Mouse (Mus musculus): ENCODE data around the gene Cyp2w1.
"Not testable (repeated sequence)": the region's sequence is repeated elsewhere in the genome, so short reads cannot be mapped to it uniquely, and the experiment has no call there.

Cyp2w1 gene

GRCm38 (mm10) chr5:139384531-139384930 is 32.1 kb downstream of the Cyp2w1 start:
- DNase-seq (ENCODE audit: low read depth, low spot score) = no peak

- no peak for DNase-seq (ENCODE audit: low read depth, low spot score)
Measured at GRCm38 (mm10) chr5:139386047-139386446, 33.6 kb downstream of the Cyp2w1 start.

GRCm38 (mm10) chr5:139387329-139388194 is 35.1 kb downstream of the Cyp2w1 start:
- no peak for DNase-seq (ENCODE audit: low read depth, low spot score)

GRCm38 (mm10) chr5:139388195-139388570 is 35.8 kb downstream of the Cyp2w1 start:
- no peak for DNase-seq (ENCODE audit: low read depth, low spot score)

GRCm38 (mm10) chr5:139388694-139389675 is 36.6 kb downstream of the Cyp2w1 start:
- no peak for DNase-seq (ENCODE audit: low read depth, low spot score)

GRCm38 (mm10) chr5:139389676-139390061 is 37.3 kb downstream of the Cyp2w1 start:
- no peak for DNase-seq (ENCODE audit: low read depth, low spot score)

GRCm38 (mm10) chr5:139390324-139391119 is 38.1 kb downstream of the Cyp2w1 start:
- not testable (repeated sequence) for DNase-seq (ENCODE audit: low read depth, low spot score)

- no peak for DNase-seq (ENCODE audit: low read depth, low spot score)
Measured at GRCm38 (mm10) chr5:139391309-139391990, 39.0 kb downstream of the Cyp2w1 start.

GRCm38 (mm10) chr5:139392219-139393196 is 40.1 kb downstream of the Cyp2w1 start:
- DNase-seq (ENCODE audit: low read depth, low spot score) = no peak

GRCm38 (mm10) chr5:139393197-139393588 is 40.8 kb downstream of the Cyp2w1 start:
- DNase-seq (ENCODE audit: low read depth, low spot score) = no peak

GRCm38 (mm10) chr5:139394399-139394798 is 42.0 kb downstream of the Cyp2w1 start:
- no peak for DNase-seq (ENCODE audit: low read depth, low spot score)

- DNase-seq (ENCODE audit: low read depth, low spot score) = no peak
Measured at GRCm38 (mm10) chr5:139395528-139395927, 43.1 kb downstream of the Cyp2w1 start.

- DNase-seq (ENCODE audit: low read depth, low spot score) = no peak
Measured at GRCm38 (mm10) chr5:139397359-139397916, 45.0 kb downstream of the Cyp2w1 start.

- DNase-seq (ENCODE audit: low read depth, low spot score) = peak; percentile 92
Measured at GRCm38 (mm10) chr5:139397959-139398753, 45.7 kb downstream of the Cyp2w1 start.

- DNase-seq (ENCODE audit: low read depth, low spot score) = no peak
Measured at GRCm38 (mm10) chr5:139398786-139399185, 46.4 kb downstream of the Cyp2w1 start.

- DNase-seq (ENCODE audit: low read depth, low spot score) = no peak
Measured at GRCm38 (mm10) chr5:139399991-139400390, 47.6 kb downstream of the Cyp2w1 start.

GRCm38 (mm10) chr5:139402106-139402505 is 49.7 kb downstream of the Cyp2w1 start:
- peak; percentile 55 for DNase-seq (ENCODE audit: low read depth, low spot score)

GRCm38 (mm10) chr5:139403692-139404260 is 51.4 kb downstream of the Cyp2w1 start:
- no peak for DNase-seq (ENCODE audit: low read depth, low spot score)

All from telencephalon, adult 2 months (tissue).